Mouse (Mus musculus): ENCODE results near the gene Col6a3.

The Col6a3 gene

DNA sequence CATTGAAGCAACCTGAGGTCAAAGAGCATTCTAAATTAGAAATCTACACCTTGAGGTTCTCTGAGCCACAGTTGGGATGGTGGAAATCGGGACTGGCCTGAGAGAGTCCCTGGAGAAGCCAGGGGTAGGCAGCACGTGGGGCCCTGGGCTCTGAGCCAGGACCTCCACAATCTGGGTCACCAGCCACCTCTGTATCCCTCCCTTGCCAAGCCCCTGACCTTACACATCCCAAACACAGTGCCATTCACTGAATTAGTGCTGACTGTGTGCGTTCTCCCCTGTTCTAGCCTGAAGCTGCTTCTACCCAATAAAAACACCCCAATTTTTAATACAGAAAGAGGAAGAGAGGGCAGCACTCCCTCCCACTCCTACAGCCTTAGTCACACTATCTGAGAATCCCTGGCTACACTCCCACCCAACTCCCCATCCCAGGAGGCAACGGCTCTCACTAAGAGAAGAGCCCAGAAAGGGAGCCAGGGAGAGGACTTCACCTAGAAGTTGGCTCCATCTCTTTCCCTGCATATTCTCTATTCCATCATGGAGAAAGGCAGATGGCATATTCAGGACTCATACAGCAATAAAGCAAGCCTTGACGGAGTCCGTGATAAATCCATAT is 46.4 kb downstream of the Col6a3 start:
- no peak for DNase-seq (ENCODE audit: low spot score in 2 of 2)

DNA sequence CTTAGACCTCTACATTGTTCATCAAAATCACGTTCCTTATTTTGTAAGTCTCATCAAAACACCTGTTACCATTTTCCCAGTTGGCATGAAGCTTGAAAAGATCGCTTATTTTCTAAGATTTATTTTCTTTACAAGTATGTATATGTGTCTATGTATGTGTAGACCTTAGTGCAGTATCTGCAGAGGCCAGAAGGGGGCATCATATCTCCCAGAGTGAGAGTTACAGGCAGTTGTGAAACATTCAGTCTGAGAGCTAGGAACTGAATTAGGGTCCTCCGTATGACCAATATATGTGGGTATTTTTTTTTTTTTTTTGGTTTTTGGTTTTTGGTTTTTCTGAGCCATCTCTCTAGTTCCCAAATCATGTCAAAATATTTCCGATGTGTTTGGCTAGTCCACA is 50.4 kb downstream of the Col6a3 start:
- no peak for DNase-seq (ENCODE audit: low spot score in 2 of 2)

DNA sequence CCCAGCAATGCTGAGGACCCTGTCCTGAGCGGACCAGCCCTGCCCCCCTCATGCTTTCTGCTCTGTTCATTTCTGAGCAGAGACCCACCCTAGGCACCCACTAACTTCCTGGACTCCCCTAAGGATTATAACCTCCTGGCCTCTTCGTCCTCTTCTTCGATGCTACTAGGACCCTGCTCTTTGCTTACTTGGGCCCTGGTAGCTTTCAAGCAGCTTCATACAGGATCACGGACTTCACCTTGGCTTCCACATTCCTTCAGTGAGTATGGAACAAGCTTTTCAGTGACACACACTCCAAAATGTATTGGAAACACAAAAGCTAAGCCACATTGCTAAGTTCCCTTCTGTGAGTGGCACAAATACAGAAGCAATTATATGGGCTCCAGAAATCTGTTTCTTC is 52.8 kb downstream of the Col6a3 start:
- DNase-seq (ENCODE audit: low spot score in 2 of 2) = no peak

DNA sequence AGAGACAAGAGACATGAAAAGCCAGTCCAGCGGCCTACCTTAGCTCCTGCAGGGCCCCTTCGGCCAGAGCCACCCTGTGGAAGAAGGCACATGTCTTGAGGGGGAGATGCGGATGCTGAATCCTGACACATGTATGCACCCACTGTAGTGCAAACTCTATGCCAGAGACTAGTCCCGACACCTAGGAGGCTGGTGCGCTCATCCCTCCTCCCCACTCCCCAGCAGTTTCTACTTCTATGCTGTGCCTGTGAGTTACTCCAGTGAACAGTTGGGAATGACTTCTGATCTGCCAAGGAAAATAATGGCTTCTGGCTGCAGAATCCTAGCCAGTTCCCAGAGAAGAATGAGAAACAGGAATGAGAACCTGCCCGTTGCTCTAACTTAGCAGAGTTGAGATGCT is 54.3 kb downstream of the Col6a3 start:
- DNase-seq (ENCODE audit: low spot score in 2 of 2) = no peak

DNA sequence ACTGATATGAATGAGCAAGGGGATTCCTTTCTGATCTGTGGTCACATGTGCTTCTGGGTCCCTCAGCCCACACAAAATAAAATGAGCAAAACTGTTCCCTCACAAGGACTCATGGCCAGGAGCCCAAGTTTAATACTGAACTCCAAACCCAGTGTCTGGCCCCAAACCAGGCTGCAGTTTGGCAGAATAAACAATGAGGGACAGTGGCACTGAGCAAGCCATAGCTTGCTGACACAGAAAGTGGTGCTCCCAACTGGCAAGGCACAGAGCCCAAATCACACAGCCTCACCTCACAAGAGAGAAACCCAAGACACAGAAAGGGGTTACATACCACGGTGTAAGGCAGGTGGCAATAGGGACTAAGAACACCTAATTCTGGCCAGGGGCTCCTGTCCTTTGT is 63.3 kb downstream of the Col6a3 start:
- DNase-seq (ENCODE audit: low spot score in 2 of 2) = no peak

DNA sequence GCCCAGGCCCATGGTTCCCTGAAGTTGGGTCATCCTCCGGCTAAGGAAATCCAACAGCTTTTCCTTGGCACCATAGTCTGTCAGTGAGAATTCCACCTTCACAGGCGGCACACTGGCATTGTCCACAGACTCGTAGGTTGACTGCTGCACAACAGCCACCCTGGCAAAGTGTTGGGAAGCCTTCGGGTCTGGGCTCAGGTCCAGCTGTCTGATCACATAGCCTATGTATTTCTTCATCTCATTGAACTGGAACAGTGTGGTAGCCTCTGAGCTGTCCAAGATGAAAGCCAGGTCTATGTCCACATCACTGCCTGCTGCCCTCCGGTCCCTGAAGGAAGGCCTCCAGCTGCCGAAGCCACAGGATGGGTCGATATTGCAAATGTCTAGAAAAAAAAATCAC is 64.7 kb downstream of the Col6a3 start:
- DNase-seq (ENCODE audit: low spot score in 2 of 2) = no peak

DNA sequence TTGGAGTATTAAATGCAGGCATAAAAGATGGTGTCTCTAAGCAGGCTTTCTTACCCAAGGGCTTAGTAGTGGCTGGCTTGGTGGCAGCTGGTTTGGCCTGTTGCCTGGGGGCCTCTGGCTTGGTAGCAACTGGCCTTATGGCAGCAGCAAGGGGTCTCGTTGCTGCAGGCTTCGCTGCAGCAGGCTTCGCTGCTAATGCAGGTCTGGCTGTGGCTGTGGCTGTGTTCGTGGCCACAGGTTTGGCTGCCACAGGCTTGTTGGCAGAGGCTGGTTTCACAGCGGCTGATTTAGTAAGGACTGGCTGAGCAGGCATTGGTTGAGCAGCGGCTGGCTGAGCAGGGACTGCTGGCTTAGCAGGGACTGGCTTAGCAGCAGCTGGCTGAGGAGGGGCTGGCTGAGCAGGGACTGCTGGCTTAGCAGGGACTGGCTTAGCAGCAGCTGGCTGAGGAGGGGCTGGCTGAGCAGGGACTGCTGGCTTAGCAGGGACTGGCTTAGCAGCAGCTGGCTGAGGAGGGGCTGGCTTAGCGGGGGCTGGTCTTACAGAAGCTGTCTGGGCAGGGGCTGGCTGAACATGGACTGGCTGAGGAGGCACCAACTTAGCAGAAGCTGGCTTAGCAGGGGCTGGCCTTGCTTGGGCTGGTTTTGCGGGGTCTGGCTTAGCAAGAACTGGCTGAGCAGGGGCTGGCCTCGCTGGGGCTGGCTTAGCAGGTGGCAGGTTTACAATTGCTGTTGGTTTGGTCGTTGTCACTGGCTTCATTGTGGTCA is 68.1 kb downstream of the Col6a3 start:
- DNase-seq (ENCODE audit: low spot score in 2 of 2) = no peak

DNA sequence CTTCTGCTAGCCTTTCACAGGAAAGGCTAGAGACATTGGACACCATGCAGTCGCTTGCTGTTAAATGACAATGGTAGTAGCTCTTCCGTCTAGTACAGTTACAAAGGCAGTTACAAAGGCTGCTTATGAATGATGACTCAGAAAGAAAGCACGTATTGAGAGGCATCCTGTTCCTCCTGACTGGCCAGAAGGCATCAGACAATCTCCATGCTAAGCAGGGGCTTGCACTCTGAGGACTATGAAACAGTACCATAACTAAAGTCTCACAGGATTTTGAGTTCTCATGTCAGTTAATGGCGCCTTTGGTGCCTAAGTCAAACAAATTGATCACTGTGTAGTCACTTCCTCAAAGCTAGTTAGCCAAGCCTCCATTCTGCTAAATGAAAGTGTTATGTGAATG is 72.6 kb downstream of the Col6a3 start:
- no peak for DNase-seq (ENCODE audit: low spot score in 2 of 2)

DNA sequence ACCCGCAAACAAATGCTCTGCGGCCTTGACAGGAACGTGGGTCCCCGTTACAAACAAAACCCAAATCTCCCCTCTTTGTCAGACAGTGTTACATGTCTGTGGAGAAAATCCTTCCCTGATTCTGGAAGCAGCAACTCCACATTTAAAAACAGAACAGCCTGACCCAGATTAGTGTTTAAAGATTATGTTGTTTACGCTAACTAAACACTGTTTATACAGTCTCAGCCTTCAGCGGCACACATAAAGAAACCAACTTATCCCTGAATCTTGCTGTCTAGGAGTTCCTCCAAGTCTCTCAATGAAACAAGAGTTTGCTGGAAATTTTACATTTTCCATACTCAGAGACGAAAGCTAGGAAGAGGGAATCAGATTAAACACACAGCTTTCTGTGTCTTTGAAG is 73.7 kb downstream of the Col6a3 start:
- DNase-seq (ENCODE audit: low spot score in 2 of 2) = no peak

DNA sequence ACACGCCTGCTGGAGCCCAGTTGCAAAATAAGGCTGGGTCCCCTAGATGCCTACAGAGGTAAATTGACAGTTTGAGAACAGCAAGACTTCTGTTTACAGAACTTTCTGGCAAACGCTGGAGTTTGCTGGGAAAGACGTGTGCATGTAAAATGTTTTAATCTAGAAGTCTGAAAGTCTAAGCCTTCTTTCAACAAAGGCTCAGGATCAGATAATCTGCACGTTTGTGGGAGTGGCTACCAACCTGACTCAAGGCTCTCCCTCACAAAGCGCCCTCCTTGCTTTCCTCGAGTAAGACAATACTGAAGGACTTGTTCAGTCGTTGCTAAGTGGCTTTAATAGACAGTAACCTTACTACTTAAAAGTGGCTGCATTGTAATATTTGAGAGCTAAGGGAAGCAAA is 74.5 kb downstream of the Col6a3 start:
- no peak for DNase-seq (ENCODE audit: low spot score in 2 of 2)

DNA sequence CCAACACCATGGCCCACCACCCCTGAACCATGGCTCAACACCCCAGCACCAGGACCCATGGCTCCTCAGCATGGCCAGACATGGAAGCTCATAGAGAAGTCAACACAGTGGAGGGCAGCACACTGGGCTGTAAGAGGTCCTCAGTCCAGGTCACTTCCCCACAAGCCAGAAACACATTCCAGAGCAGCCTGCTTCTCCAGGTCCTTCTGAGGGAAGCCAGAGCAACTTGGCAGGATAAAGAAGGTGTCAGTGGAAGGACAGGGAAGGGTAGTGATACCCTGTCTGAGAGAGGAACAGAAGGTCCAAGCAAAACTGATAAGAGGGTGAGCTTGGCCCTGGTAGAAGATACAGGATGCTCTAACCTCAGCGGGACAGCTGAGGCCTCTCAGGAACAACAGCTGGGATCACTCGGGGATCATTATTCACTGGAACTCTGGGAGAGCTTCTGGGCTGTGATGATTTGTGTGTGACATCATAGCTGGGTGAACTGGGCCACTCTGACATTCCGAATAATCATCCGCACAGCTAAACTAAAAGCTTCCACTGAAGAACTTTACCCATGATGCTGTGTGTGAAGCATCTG is 85.6 kb downstream of the Col6a3 start:
- no peak for DNase-seq (ENCODE audit: low spot score in 2 of 2)

DNA sequence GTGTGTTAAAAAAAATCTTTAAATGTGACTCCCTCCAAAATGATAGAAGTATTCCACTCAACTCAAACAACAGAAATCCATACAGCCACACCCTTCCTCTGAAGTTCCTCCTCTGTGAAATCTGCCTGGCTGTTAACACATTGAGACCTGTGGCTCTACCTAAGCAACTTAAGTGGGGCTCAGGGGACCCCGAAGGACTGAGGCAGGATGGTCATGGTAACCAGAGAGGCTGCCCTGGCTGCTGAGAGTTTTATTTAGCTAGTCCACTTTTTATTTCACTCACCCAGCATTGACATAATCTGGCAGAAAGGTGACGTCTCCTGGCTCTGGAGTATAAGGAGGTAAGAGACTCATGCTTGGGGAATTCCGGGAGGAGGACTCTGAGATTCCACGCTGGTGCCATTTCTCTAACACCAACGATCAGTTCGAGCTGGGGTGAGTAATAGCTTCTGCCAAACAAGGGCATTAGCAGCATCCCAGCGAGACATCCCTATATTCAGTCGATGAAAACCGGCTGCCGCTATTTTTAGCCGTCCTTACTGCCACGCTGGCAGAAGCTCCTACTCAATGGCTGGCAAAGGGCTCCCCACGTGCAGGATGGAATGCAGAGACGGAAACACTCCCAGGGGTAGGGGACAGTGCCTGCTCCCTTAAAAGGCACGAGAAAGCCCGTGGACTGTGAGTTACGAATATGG is 89.8 kb downstream of the Col6a3 start:
- peak in 1 of 2 experiments; percentile 25 for DNase-seq (ENCODE audit: low spot score in 2 of 2)

DNA sequence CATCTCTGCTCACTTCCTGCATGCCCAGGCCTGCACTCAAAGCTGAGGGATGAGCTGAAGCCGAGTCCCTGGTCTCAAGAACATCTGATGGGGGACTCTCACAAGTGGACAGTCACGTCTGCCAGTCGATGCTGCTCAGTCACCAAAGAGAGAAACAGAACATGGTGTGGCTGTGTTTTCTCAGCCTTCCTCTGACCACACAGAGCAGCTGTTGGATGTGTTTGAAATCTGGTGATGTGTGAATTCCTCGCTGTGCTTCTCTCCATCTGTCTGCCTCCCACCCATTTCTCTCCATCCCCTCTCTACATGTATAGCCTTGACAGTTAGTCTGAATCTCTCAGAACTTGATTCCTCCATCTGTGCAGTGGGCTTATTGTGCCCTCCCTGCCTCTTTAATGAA is 92.5 kb downstream of the Col6a3 start:
- DNase-seq (ENCODE audit: low spot score in 2 of 2) = peak in 1 of 2 experiments; percentile 18

DNA sequence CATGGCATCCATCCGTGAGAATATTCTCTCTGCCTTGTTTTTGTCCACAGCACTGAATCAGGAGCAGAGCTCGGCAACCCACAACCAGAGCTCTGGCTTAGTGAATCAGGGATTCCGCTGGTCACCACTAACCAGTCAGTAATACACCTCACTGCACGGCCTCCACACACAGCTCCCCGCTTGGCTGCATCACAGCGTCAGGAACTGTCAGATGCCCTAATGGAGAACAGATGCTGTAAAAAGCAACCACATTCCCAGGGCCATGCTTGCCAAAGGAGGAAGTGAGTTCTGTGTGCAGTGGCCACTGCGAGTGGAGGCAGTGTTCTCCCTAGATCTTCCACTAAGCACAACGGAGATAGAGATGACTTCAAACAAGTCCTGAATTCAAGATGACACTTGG is 93.6 kb downstream of the Col6a3 start:
- DNase-seq (ENCODE audit: low spot score in 2 of 2) = no peak

DNA sequence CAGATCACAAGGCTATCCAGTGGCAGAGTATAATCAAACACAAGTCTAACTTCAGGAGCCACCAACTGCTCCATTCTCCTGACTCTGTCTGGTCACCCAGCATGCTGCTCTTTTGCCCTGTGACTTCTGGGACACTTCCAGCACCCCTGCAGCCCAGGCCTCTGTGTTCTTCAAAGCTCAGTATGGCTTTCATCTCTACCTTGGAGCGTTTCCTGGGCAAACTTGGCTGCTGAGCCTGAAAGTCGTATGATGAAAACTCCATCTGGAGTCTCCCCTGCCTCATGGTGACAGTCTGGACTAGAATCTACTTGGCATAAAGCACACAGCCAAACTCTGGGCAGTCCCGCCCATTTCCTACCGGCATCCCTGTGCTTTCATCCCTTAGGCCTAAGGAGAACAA is 95.2 kb downstream of the Col6a3 start:
- DNase-seq (ENCODE audit: low spot score in 2 of 2) = no peak

DNA sequence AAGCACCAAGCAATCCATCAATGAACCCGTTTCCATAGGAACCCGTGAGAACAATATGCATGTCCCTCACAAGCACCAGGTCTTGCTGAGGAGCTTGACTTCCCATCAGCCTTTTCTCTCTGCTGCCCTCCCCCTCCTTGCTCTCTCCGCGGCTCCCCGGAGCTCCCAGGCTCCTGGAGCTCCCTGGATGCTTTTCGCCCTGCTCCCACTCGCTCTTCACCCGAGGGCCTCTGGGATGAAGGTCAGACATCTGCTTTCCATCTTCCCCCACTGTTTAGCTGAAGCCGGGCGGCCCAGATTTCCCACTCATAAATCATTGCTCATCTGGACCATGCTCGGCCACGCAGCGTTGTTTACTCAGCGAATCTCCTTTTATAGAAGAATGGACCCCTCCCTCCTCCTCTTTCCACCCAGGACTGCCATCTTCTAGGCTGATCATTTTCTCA is 99.8 kb downstream of the Col6a3 start:
- DNase-seq (ENCODE audit: low spot score in 2 of 2) = peak; percentile 23 to 38

DNA sequence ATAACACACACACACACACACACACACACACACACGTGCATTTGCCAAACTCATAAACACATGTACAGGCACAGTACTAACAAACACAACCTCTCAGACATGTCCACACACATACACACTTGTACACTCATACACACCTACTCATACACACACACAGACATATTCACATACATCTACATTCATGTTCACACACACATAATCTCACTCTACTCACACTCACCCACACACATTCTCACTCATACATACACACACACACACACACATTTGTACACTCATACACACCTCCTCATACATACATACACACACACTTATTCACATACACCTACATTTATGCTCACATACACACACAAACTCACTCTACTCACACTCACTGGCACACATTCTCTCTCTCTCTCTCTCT is 100.3 kb downstream of the Col6a3 start:
- DNase-seq (ENCODE audit: low spot score in 2 of 2) = no peak

DNA sequence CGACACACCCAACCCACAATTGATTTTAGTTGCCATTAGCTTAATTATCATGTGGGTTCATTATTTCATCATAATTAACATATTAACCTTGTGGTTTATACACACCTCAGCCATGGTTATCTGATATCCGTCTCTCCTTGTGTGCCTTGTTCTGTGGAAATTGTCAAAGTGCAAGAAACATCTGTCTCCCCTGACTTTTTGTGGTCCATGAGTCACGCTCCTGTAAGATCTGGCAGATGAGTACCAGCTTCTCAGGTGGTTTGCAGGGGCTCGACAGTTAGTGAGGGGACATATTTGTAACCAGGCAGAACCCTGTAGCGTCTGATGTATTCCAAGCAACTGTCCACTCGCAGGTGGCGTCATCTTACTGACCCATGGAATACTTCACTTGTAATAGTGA is 101.1 kb downstream of the Col6a3 start:
- DNase-seq (ENCODE audit: low spot score in 2 of 2) = no peak

DNA sequence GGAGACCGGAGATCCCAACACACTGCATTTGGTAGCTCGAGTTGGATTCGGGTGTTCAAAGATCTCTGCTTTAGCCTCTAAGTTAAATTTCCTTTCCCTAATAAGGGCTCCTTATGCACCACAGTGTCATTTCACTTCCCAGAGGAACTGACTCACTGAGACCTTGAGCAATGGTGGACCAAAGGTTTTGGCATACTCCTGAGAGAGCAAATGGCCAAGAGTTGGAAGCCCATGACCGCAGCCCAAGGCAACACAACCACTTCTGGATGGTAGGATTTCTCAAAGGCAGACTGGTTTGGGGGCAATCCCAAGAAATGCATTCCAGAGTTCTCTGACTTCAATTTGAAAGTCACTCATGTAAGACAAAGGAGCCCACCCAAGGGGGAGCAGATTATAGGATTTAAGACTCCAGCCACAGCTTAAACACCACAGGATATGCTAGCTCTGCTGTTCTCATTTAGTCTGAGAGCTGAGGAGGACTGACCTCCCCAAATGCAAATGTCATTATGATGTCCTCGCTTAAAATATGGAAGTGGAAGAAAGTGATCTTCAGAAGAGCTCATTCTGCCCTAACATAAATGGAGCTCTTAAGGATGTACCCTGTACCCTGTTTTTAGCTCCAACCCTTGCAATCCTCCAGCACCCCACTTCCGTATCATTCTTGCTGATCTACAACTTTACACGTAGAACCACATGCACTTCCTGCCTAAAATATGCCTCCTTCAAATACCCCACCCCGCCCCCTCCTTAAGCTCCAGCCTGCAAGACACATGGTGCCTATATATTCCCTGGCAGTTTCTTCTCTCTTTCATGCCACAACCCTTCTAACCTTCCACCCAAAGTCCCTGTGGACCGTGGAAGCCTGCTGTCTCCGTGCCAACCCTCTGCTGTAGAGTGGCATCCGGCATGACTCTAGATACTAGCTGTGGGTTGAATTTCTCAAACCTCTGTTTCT is 103.3 kb downstream of the Col6a3 start:
- DNase-seq (ENCODE audit: low spot score in 2 of 2) = no peak

DNA sequence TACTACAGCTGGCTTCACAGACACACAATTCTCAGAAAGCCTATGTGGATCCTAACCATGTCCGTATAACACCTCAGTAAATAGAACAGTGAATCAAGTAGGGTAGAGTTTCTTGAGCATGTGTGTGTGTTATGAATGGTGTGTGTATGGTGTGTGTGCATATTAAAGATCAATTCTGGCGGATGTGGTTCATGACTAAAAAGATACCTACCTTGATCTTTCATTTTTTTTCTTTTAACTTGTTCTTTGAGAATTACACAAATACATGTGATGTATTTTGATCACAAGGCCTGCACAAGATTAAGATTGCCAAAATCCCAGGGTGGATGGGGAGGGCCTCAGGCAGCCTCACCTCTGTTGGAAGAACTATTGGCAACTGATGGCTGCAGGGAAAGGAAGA is 104.9 kb downstream of the Col6a3 start:
- no peak for DNase-seq (ENCODE audit: low spot score in 2 of 2)

DNA sequence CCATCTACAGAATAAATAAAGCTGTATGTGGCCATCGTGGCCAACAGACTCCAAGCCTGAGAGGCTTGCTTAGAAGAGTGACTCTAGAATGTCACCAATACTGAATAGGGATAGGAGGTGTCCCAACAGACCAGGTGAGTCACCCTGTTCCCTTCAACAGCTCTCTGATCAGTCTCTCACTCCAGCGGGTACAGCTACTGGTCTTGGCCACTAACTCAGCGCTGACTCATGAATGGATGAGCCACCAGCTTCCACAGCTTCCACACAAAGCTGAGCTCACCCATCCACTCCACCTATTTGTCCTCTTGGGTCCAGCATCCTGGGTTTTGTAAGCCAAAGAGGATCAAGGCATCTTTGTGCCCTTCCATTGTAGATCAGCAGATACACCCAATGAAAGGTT is 114.3 kb downstream of the Col6a3 start:
- no peak for DNase-seq (ENCODE audit: low spot score in 2 of 2)

DNA sequence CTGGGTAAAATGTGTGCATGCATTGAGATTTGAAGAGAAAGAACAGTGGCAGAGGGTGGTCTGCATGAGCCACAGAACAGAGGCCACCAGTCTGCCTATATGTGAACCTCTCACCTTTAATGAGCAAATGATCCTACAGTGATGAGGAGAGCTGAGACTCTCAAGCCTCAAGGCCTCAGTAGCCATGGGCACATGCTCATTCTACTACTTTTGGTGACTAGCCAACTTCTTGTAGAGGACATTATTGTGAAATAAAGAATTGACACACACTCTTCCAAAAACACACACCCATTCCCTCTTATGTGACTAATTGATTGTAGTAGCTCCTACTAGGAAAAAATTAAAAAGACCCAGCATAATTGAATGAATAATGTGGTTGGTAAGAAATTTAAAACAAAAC is 120.0 kb downstream of the Col6a3 start:
- DNase-seq (ENCODE audit: low spot score in 2 of 2) = no peak
